Mouse (Mus musculus): ENCODE results near the gene Nol8.

The Nol8 gene

DNA sequence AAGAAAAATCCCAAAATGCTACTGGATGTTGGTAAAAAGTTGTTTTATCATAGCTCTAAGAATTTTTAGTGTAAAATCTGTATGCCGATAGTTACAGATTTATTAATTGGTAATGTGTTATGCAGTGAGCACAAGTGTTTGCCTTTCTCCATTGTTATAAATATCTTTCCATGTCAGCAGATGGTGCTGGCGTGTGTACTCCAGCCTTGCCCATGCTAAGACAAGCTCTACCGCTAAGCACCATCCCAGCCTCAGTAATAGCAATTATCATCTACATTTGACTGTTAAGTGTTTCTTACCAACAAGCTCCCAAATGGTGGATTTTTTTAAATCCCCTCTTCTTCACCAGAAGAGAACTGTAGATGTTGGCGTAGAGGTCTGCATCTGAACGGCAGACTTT, 38.2 kb downstream of the Nol8 start:
- DNase-seq = no peak

DNA sequence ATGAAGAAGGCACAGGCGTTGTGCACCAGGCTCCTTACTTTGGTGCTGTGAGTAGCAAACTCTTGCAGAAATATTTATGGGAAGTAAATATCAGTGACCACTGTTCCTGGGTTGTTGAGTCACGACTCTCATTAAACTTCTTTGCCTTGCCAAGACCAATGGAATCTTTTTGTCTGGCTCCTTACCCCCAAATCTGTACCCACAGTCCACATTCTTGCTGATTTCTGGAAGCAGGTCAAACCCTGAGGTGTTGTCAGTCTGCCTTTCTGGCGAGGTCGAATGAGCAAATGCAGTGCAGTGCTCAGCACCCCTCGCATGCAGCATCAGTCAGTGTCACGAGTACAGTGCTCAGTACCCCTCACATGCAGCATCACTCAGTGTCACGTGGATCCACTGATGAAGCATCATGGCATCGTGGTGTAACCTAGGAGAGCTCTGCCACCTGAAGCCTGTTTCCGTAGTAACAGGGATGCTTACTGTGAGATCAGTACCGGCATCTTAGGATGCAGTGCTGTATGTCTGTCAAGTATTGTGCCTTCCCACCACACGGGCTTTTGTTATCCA, 50.4 kb downstream of the Nol8 start:
- DNase-seq = no peak

DNA sequence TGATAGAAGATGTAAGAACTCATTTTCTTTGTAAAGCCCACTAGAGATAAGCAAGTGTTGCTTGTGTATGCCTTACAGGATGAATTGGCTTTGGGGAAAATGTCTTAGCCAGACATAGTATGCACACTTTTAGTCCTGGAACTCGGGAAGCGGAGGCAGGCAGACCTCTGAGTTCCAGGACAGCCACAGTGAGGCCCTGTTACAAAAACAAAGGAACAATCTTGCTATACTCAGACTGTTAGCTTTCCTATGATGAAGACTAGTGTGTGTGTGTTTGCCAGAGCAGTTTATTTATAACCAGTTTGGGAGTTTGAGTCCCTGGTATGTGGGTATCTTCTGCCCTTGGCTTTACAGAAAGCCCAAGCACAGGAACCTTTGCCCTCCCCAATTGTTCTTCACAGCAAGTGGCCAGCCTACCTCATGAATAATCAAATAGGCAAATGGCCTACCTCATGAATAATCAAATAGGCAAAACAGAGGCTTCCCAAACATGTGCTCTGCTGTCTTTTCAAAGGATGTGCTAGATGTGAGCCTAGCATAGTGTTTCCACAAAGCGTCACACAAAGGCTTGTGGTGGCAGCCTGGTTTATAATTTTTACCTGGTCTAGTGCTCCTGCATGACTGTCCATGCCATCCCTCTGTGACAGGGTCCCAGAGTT, 53.3 kb downstream of the Nol8 start:
- no peak for DNase-seq

DNA sequence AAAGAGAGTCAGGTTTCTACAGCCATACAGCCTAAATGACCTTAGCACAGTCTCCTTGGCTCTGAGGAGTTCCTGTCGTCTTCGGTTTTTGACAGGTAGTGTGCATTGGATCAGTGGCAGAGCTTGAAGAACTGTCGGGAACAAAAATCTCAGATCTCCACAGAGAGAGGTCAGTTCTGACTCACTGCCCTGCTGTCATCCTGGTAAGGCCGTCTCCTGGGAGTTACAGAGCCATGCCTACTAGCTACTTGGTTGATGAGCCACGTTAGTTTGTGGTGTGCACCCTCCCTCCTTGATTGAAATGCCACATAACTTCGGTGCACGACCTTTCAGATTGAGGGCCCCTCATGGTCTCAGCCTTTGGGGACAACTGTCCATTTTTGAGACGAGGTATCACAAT, 55.4 kb downstream of the Nol8 start:
- no peak for DNase-seq

DNA sequence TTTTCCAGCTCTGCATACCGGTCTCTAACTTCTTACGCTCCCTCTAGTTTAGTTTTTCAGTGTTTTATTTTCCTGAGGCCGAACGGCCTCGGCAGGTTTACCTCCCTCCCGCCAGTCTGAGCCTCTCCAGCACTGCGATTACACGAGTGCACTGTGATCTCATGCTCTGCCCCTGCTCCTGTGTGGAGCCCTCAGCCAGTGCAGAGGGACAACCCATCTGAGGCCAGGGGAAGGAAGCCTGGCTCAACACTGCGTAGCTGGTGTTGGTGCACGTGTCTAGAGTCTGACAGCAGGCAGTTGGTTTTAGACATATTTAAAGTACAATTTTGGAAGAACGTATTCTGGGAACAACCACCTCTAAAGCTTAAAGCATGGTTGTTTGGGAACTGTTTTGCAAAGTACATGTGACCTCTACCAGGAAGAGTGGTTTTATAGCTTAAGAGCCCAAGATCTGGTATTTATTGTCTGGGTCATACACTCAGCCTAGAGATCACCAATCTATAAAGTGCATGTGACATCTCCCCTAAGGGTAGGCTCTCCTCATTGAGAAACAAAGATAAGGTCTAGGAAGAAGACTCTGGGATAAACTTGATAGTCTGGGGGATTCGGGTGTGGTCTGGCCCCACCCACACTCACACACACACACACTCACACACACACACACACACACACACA, 59.3 kb downstream of the Nol8 start:
- DNase-seq = no peak

DNA sequence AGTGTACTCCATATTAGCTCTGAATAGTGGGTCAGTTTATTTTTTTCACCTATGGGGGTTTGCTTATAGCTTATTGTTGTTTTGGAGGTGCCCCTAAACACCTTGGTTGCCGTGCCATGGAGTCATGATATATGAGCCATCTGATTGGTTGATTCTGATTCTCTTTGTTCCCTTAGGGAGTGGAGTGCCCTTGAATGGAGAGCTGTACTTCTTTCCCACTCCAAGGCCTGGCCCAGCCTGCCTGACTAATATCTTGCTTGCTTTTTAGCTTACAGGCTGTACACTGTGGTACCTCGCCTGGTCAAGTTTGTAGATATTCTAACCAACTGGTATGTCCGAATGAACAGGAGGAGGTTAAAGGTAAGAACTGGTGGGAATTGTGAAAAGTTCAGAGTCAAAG, 66.4 kb downstream of the Nol8 start:
- DNase-seq = no peak
